Mouse (Mus musculus) small intestine, adult 2 months (tissue): ENCODE data around the gene Garnl3. TPM values are rescaled to one million over a fixed set of nuclear protein-coding genes. Genes with fewer than 3 reads are reported as not detected.

Source experiments
- H3K27ac ChIP-seq: fragments of 200-500 bp; 2 replicates; pipeline ENCODE4 v1.5.1; 2012; ENCODE audit warnings: low read depth, low read length, control low read depth, inconsistent platforms; ENCODE audit not compliant: insufficient read depth
- H3K27me3 ChIP-seq: fragments of 200-500 bp; 2 replicates; pipeline ENCODE4 v1.6.1; 2012; ENCODE audit warnings: mild to moderate bottlenecking, moderate library complexity, low read length, inconsistent platforms; ENCODE audit not compliant: control insufficient read depth, insufficient read depth
- H3K36me3 ChIP-seq: fragments of 200-500 bp; 2 replicates; pipeline ENCODE4 v1.6.1; 2012; ENCODE audit warnings: mild to moderate bottlenecking, low read length, control low read depth, inconsistent platforms; ENCODE audit not compliant: control insufficient read depth, insufficient read depth
- H3K4me1 ChIP-seq: fragments of 200-500 bp; 2 replicates; pipeline ENCODE4 v1.6.1; 2012; ENCODE audit warnings: low read length, inconsistent platforms, mixed read lengths; ENCODE audit not compliant: control insufficient read depth, insufficient read depth, insufficient read length
- H3K4me3 ChIP-seq: fragments of 200-500 bp; 2 replicates; pipeline ENCODE4 v1.5.1; 2012; ENCODE audit warnings: low read depth, mild to moderate bottlenecking, control low read depth, inconsistent platforms, low read length, moderate library complexity
- CTCF ChIP-seq: fragments of 200-500 bp; IDR thresholded peaks from 2 replicates; pipeline ENCODE4 v1.5.1; 2012; ENCODE audit warnings: low read depth, mild to moderate bottlenecking, control low read depth, inconsistent platforms, low read length, moderate library complexity, mixed read lengths; ENCODE audit not compliant: insufficient replicate concordance, insufficient read length; ENCODE audit errors: extremely low read depth
- POLR2A ChIP-seq: fragments of 200-500 bp; IDR thresholded peaks from 2 replicates; pipeline ENCODE4 v1.6.1; 2012; ENCODE audit warnings: low read depth, mild to moderate bottlenecking, control low read depth, inconsistent platforms, low read length, moderate library complexity
- WGBS: fragments of 180-500 bp; shearing (Covaris S2); methylation state at CpG from one replicate; pipeline ENCODE4 v1.1.7; 2018; 5-methylcytosine and 5-hydroxymethylcytosine counted together
- polyA plus RNA-seq: library from polyadenylated mRNA; depleted of rRNA; stranded (reverse); fragments of >200 nt; gene quantifications from 2 replicates; pipeline ENCODE4 v1.2.3, GENCODE M21; 2012

The Garnl3 gene
- polyA plus RNA-seq, 1 experiment: 2.0 TPM

- Histone ChIP-seq H3K4me1 (peaks cover 5% of the 10 kb centered on the region), H3K36me3 (peaks cover 26% of the 10 kb centered on the region), H3K27me3 (no peaks in the 10 kb centered on the region), H3K4me3 (no peak overlapping the region), H3K27ac (no peak overlapping the region)
- 38% methylated on average over 10 of the region's 10 CpGs for WGBS
- TF ChIP-seq POLR2A (no peak), CTCF (no peak)
Measured at GRCm38 (mm10) chr2:32964659-32965457, 166.6 kb downstream of the Garnl3 start.

- H3K4me3 ChIP-seq: no peak overlapping the region
- H3K27me3 ChIP-seq: no peaks in the 10 kb centered on the region
- H3K36me3 ChIP-seq: peaks cover 26% of the 10 kb centered on the region
- H3K4me1 ChIP-seq: peaks cover 5% of the 10 kb centered on the region
- WGBS: 39% methylated on average over 1 of the region's 1 CpGs
- TF ChIP-seq CTCF (no peak), POLR2A (no peak)
- no peak overlapping the region for H3K27ac ChIP-seq
Measured at GRCm38 (mm10) chr2:32963981-32964380, 167.5 kb downstream of the Garnl3 start.

GRCm38 (mm10) chr2:32963544-32963943, 167.9 kb downstream of the Garnl3 start:
- peaks cover 5% of the 10 kb centered on the region for H3K4me1 ChIP-seq
- H3K27ac ChIP-seq: no peak overlapping the region
- peaks cover 26% of the 10 kb centered on the region for H3K36me3 ChIP-seq
- no peak overlapping the region for H3K4me3 ChIP-seq
- WGBS: 24% methylated on average over 4 of the region's 4 CpGs
- H3K27me3 ChIP-seq: no peaks in the 10 kb centered on the region
- TF ChIP-seq CTCF (no peak), POLR2A (no peak)

DNA sequence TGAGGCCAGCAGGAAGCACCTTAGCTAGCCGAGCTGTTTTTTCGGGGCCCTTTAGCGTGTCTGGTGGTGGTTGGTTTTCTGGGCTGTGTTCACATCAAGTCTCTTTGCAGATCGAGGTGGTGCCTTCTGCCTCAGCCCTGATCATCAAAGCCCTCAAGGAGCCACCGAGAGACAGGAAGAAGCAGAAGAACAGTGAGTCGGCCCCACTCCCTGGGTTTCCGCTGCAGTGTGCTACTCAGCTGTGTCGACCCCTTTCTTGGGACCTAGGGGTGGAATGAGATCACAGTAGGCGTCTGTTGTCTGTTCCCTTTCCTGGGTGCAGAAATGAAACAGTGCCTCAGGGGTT, 168.6 kb downstream of the Garnl3 start:
- Histone ChIP-seq H3K27me3 (no peaks in the 10 kb centered on the region), H3K27ac (0 out of 2 replicates have a peak overlapping the region, but pooled peaks have one; percentile 28), H3K4me1 (peaks cover 5% of the 10 kb centered on the region), H3K4me3 (peak overlapping the region; percentile 73), H3K36me3 (peaks cover 28% of the 10 kb centered on the region)
- TF ChIP-seq CTCF (no peak), POLR2A (no peak)
- WGBS: 6% methylated on average over 9 of the region's 9 CpGs

DNA sequence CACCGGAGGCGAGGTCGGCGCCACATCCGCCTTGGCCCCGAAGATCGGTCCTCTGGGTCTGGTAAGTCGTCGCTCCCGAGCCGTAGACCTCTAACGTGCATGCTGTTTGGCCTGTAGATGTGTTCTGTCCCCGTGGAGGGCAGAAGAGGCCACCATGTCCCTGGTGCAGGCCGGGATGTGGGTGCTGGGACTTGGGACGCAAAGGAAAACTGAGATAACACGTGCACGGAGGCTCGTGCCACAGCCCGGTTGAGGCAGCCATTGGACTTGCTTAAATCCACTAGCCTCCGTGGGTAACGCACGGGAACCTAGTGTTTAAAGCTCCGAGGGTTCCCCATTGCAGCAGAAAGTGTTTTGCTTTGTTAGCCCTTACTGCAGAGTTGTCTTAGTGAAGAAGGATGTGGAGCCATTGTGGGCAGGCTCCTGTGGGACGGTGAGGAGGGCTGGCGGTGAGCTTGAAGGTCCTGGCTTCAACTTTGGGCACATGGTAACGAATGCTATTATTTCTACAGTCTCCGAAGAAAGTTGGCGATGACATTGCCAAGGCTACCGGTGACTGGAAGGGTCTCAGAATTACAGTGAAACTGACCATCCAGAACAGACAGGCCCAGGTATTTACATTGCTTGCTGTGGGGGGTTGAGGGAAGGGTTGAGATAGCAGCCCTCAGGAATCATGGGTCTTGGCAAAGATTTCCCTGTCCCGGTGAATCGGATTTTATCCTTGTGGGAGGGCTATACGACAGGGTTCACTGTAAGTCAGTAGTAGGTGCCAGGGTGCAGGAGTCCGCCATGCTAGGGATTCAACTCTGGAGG, 169.2 kb downstream of the Garnl3 start:
- H3K27me3 ChIP-seq: no peaks in the 10 kb centered on the region
- TF ChIP-seq CTCF (no peak), POLR2A (no peak)
- peaks cover 5% of the 10 kb centered on the region for H3K4me1 ChIP-seq
- H3K27ac ChIP-seq: peak overlapping the region; percentile 50
- peak overlapping the region; percentile 73 for H3K4me3 ChIP-seq
- under 1% methylated on average over 33 of the region's 33 CpGs for WGBS
- peaks cover 32% of the 10 kb centered on the region for H3K36me3 ChIP-seq

DNA sequence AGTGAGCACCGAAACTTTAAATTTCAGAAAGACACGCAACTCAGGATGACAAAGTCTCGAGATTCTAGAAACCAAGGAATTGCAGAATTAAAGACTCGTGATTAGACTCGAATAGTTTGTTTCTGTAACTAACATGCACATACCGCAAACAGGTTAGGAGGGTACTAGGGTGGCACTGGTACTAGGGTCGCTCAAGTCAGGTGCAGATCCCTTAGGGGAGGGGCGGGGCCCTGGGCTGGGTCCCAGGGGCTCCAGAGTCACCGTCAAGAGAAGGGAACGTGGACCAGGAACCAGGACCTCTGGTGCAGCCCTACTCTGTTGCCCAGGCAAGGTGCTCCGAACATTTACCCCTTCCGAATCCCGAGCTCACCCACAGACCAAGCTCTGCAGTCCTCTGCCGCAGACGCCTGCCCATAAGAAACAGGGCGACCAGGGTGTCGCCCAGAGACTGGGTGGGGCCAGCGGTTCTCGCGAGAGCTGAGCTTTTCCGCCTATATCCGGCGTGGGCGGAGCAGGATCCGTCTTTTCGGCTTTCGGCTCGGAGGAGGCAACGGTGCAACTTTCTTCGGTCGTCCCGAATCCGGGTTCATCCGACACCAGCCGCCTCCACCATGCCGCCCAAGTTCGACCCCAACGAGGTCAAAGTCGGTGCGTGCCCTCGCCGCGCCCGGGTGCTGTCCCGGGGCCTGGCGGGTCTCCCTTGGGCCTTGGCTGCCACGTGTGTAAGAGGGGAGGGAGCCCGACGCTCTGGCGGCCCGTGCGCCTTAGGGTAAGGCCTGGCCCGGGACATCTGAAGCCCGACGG, 170.1 kb downstream of the Garnl3 start, which contains the start of the genes Rpl12 and Lrsam1:
Gene Rpl12, plus strand, starts transcription at position 368 of the 804 bp plus-strand sequence.
Gene Lrsam1, minus strand, starts transcription at position 423 of the 804 bp plus-strand sequence.
- Histone ChIP-seq H3K4me1 (peaks cover 5% of the 10 kb centered on the region), H3K36me3 (peaks cover 32% of the 10 kb centered on the region), H3K27ac (peak within 1 kb of the TSS; percentile 50), H3K4me3 (peak within 1 kb of the TSS; percentile 73), H3K27me3 (no peaks in the 10 kb centered on the region)
- no peak for TF ChIP-seq CTCF
- TF ChIP-seq POLR2A: peak; percentile 76
- 1% methylated on average over 55 of the region's 55 CpGs for WGBS

DNA sequence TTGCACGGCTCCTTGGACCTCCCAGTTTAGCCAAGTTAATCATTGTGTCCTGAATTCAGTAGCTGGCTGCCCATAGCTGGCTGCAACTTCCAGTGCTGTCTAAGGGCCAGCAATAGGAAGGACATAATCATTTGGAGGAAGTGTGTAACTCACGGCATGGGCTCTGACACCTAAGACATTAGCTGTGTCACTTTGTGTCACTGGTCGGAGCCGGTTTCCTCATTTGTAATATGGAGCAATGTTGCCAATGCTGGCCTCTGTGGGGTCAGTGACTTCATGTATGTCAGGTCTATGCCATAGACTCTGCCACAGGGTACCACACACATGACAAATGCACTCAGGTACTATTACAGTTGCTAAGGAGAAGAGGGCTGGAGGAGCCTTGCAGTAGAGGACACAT, 171.2 kb downstream of the Garnl3 start:
- Histone ChIP-seq H3K4me3 (no peak overlapping the region), H3K36me3 (peaks cover 32% of the 10 kb centered on the region), H3K4me1 (peaks cover 5% of the 10 kb centered on the region), H3K27ac (no peak overlapping the region), H3K27me3 (no peaks in the 10 kb centered on the region)
- TF ChIP-seq POLR2A (no peak), CTCF (no peak)
- WGBS: 90% methylated on average over 4 of the region's 4 CpGs
